Mouse (Mus musculus): ENCODE results near the gene Dnmbp. TPM values are rescaled to one million over a fixed set of nuclear protein-coding genes. Genes with fewer than 3 reads are reported as not detected.

Gene Dnmbp
- polyA plus RNA-seq, 1 experiment = 2.0 TPM

DNA sequence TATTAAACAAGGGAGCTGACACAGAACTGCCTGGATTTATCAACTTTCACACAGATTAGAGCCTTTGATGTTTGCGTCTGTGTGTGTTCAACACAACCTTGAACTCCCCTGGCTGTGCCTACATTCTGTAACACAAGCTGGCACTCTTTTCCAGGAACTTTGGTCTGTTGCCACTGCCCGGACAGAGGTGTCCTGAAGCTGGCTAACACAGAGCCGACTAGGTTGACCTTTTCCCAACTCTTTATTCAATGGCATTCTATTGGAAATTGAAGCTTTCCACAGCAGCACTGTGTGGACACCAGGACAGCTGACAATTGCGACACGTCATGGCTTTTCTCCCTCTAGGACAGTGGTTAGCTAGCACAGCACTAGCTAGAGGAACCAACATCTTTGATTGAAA lies 142.8 kb downstream of the Dnmbp start:
- Histone ChIP-seq H3K27me3 (replicated peaks) (peaks cover 22% of the 10 kb centered on the region), H3K9me3 (no peaks in the 10 kb centered on the region), H3K4me1 (no peaks in the 10 kb centered on the region; the same call in 1 of the 2 replicates), H3K4me3 (replicated peaks) (no peak overlapping the region), H3K36me3 (replicated peaks; ENCODE audit: low read length) (no peaks in the 10 kb centered on the region)
- TF ChIP-seq GATA1 (IDR thresholded peaks at IDR 0.05; ENCODE audit: borderline replicate concordance, low read length) (no peak), FLI1 (IDR thresholded peaks at IDR 0.05; ENCODE audit: low read length) (no peak)

Other genes starting within 250 kb of the Dnmbp start
- 5.0 TPM in 1 of 2 replicates, not detected in the other for gene Cutc, start 187.2 kb downstream of the Dnmbp start, polyA plus RNA-seq (2012; ENCODE audit: insufficient read depth, low replicate concordance)
- gene Cox15, start 187.2 kb downstream of the Dnmbp start, polyA plus RNA-seq (2012; ENCODE audit: insufficient read depth, low replicate concordance) = 0.56 and 2.6 TPM in 2 replicates
- not detected in 2 replicates for gene Abcc2, start 158.0 kb downstream of the Dnmbp start, polyA plus RNA-seq (2012; ENCODE audit: insufficient read depth, low replicate concordance)
- not detected in 2 replicates for gene Cpn1, start 46.4 kb upstream of the Dnmbp start, polyA plus RNA-seq (2012; ENCODE audit: insufficient read depth, low replicate concordance)
- gene Cyp2c23, start 89.0 kb upstream of the Dnmbp start, polyA plus RNA-seq (2012; ENCODE audit: insufficient read depth, low replicate concordance) = not detected in 2 replicates
- gene Erlin1, start 129.6 kb upstream of the Dnmbp start, polyA plus RNA-seq (2012; ENCODE audit: insufficient read depth, low replicate concordance) = 2.2 TPM in 1 of 2 replicates, not detected in the other
- gene Chuk, start 167.3 kb upstream of the Dnmbp start, polyA plus RNA-seq (2012; ENCODE audit: insufficient read depth, low replicate concordance) = 4.1 and 4.9 TPM in 2 replicates
- 2.3 and 3.5 TPM in 2 replicates for gene Cwf19l1, start 195.7 kb upstream of the Dnmbp start, polyA plus RNA-seq (2012; ENCODE audit: insufficient read depth, low replicate concordance)
- gene Bloc1s2, start 206.3 kb upstream of the Dnmbp start, polyA plus RNA-seq (2012; ENCODE audit: insufficient read depth, low replicate concordance) = 29.4 and 133 TPM in 2 replicates

Data from megakaryocyte, embryonic 14.5 days (primary cell).